Mouse (Mus musculus) hindbrain, postnatal 0 days (tissue): ENCODE data around the gene Arl8a. TPM values are rescaled to one million over a fixed set of nuclear protein-coding genes. Genes with fewer than 3 reads are reported as not detected.
A peak's percentile ranks its signal among the peaks of the same experiment; 100 is the strongest.

ENCODE experiments used
- ATAC-seq: fragments of 200-750 bp; cut with Nextera tagmentation; 2 replicates; pipeline ENCODE4 v1.8.0; 2017; ENCODE audit warnings: mild to moderate bottlenecking, moderate TSS enrichment, moderate library complexity
- DNase-seq: peaks from one replicate; pipeline ENCODE4 v3.0.0-alpha.2; 2015; ENCODE audit warnings: low spot score
- H3K27ac ChIP-seq: fragments of 300-500 bp; sonication (generic); 2 replicates; pipeline ENCODE4 v1.5.1; 2014; ENCODE audit warnings: mild to moderate bottlenecking
- H3K27me3 ChIP-seq: fragments of 300-500 bp; sonication (generic); 2 replicates; pipeline ENCODE4 v1.6.1; 2014; ENCODE audit warnings: low read length, mixed read lengths; ENCODE audit not compliant: insufficient read depth
- H3K36me3 ChIP-seq: fragments of 300-500 bp; sonication (generic); 2 replicates; pipeline ENCODE4 v1.6.1; 2014; ENCODE audit warnings: low read length, mixed read lengths; ENCODE audit not compliant: insufficient read depth
- H3K4me1 ChIP-seq: fragments of 300-500 bp; sonication (generic); 2 replicates; pipeline ENCODE4 v1.6.1; 2014; ENCODE audit warnings: antibody characterized with exemption, low read length, mixed read lengths; ENCODE audit not compliant: insufficient read depth
- H3K4me2 ChIP-seq: fragments of 300-500 bp; sonication (generic); 2 replicates; pipeline ENCODE4 v1.6.1; 2014; ENCODE audit warnings: low read depth, mild to moderate bottlenecking, low read length, moderate library complexity, mixed read lengths
- H3K4me3 ChIP-seq: fragments of 300-500 bp; sonication (generic); 2 replicates; pipeline ENCODE4 v1.5.1; 2014; ENCODE audit warnings: low read length
- H3K9ac ChIP-seq: fragments of 300-500 bp; sonication (generic); replicated peaks from 2 replicates; pipeline ENCODE4 v1.6.1; 2014; ENCODE audit warnings: mild to moderate bottlenecking, low read length, moderate library complexity, mixed read lengths
- H3K9me3 ChIP-seq: fragments of 300-500 bp; sonication (generic); 2 replicates; pipeline ENCODE4 v1.6.1; 2016; ENCODE audit warnings: low read length, mixed read lengths
- CTCF ChIP-seq: IDR thresholded peaks from 2 replicates; pipeline ENCODE4 v1.5.1; 2016; ENCODE audit warnings: antibody characterized with exemption, control low read depth, low read depth
- WGBS: fragments of 180-500 bp; shearing (Covaris S2); extraction: QIAGEN DNeasy Blood & Tissue Kit; methylation state at CpG from one replicate; pipeline ENCODE4 v1.1.7; 2014; 5-methylcytosine and 5-hydroxymethylcytosine counted together
- polyA plus RNA-seq: library from polyadenylated mRNA; unstranded; fragments of >200 nt; fragmentation: Nextera tagmentation; extraction: Ambion mirVana; gene quantifications from 2 replicates; pipeline ENCODE4 v1.2.1, GENCODE M21; 2015
- total RNA-seq: library from RNA; depleted of rRNA; stranded (reverse); fragments of >200 nt; gene quantifications from 2 replicates; pipeline ENCODE4 v1.2.3, GENCODE M21; 2014

Gene Arl8a
- total and polyA plus RNA-seq, 2 experiments from 2014 or later = 251 to 369 TPM

GRCm38 (mm10) chr1:135173311-135173710 lies 26.7 kb downstream of the Arl8a start:
- no peak for ATAC-seq
- 94% methylated on average over 6 of the region's 6 CpGs for WGBS

GRCm38 (mm10) chr1:135175176-135175575 lies 28.6 kb downstream of the Arl8a start:
- 74% methylated on average over 3 of the region's 3 CpGs for WGBS
- Histone ChIP-seq H3K27me3 (no peaks in the 10 kb centered on the region), H3K9ac (no peak overlapping the region), H3K27ac (no peak overlapping the region), H3K4me3 (no peak overlapping the region), H3K4me2 (no peak overlapping the region), H3K36me3 (no peaks in the 10 kb centered on the region), H3K9me3 (no peaks in the 10 kb centered on the region), H3K4me1 (no peaks in the 10 kb centered on the region)
- DNase-seq (no peak), ATAC-seq (no peak)
- TF ChIP-seq CTCF = no peak

More at GRCm38 (mm10) chr1:135173311-135173710, 26.7 kb downstream of the Arl8a start:
- H3K4me3 ChIP-seq = no peak overlapping the region
- H3K36me3 ChIP-seq = no peaks in the 10 kb centered on the region
- no peak overlapping the region for H3K4me2 ChIP-seq
- no peak for DNase-seq
- H3K9ac ChIP-seq = no peak overlapping the region
- no peaks in the 10 kb centered on the region for H3K27me3 ChIP-seq
- TF ChIP-seq CTCF = no peak
- no peak overlapping the region for H3K27ac ChIP-seq
- 0 out of 2 replicates have a peak, but pooled peaks cover 4% of the 10 kb centered on the region for H3K4me1 ChIP-seq
- H3K9me3 ChIP-seq = no peaks in the 10 kb centered on the region

GRCm38 (mm10) chr1:135177724-135178123 lies 31.1 kb downstream of the Arl8a start:
- Histone ChIP-seq H3K36me3 (no peaks in the 10 kb centered on the region), H3K4me1 (no peaks in the 10 kb centered on the region), H3K4me3 (no peak overlapping the region), H3K27me3 (no peaks in the 10 kb centered on the region), H3K4me2 (no peak overlapping the region), H3K27ac (no peak overlapping the region), H3K9me3 (no peaks in the 10 kb centered on the region), H3K9ac (no peak overlapping the region)
- no peak for TF ChIP-seq CTCF
- no peak for DNase-seq
- ATAC-seq = no peak
- 81% methylated on average over 3 of the region's 3 CpGs for WGBS

- Histone ChIP-seq H3K4me1 (no peaks in the 10 kb centered on the region), H3K9me3 (no peaks in the 10 kb centered on the region), H3K4me3 (no peak overlapping the region), H3K36me3 (no peaks in the 10 kb centered on the region), H3K27me3 (no peaks in the 10 kb centered on the region), H3K9ac (no peak overlapping the region), H3K4me2 (no peak overlapping the region), H3K27ac (no peak overlapping the region)
- no peak for ATAC-seq
- 91% methylated on average over 7 of the region's 7 CpGs for WGBS
- no peak for DNase-seq
- TF ChIP-seq CTCF = no peak
Observed at GRCm38 (mm10) chr1:135178863-135179262, 32.2 kb downstream of the Arl8a start.

- no peak overlapping the region for H3K9ac ChIP-seq
- 88% methylated on average over 10 of the region's 10 CpGs for WGBS
- ATAC-seq (no peak), DNase-seq (no peak)
- no peak for TF ChIP-seq CTCF
- no peak overlapping the region for H3K27ac ChIP-seq
- H3K4me2 ChIP-seq = no peak overlapping the region
- H3K4me1 ChIP-seq = no peaks in the 10 kb centered on the region
- no peaks in the 10 kb centered on the region for H3K36me3 ChIP-seq
- H3K9me3 ChIP-seq = no peaks in the 10 kb centered on the region
- H3K4me3 ChIP-seq = no peak overlapping the region
- H3K27me3 ChIP-seq = no peaks in the 10 kb centered on the region
Observed at GRCm38 (mm10) chr1:135180830-135181229, 34.2 kb downstream of the Arl8a start.

GRCm38 (mm10) chr1:135181275-135181674 lies 34.7 kb downstream of the Arl8a start:
- no peak for TF ChIP-seq CTCF
- H3K9me3 ChIP-seq = no peaks in the 10 kb centered on the region
- ATAC-seq (peak; percentile 35; the same call in 1 of the 2 replicates), DNase-seq (peak; percentile 44)
- no peak overlapping the region for H3K4me3 ChIP-seq
- H3K4me1 ChIP-seq = no peaks in the 10 kb centered on the region
- H3K27me3 ChIP-seq = no peaks in the 10 kb centered on the region
- no peak overlapping the region for H3K27ac ChIP-seq
- WGBS = 72% methylated on average over 4 of the region's 4 CpGs
- H3K36me3 ChIP-seq = no peaks in the 10 kb centered on the region
- no peak overlapping the region for H3K9ac ChIP-seq
- no peak overlapping the region for H3K4me2 ChIP-seq

- H3K4me1 ChIP-seq = peaks cover 3% of the 10 kb centered on the region; the same call in 1 of the 2 replicates
- no peaks in the 10 kb centered on the region for H3K36me3 ChIP-seq
- ATAC-seq = no peak
- 61% methylated on average over 8 of the region's 8 CpGs for WGBS
- H3K4me3 ChIP-seq = no peak overlapping the region
- no peak overlapping the region for H3K4me2 ChIP-seq
- DNase-seq = no peak
- no peak overlapping the region for H3K27ac ChIP-seq
- H3K9me3 ChIP-seq = no peaks in the 10 kb centered on the region
- TF ChIP-seq CTCF = no peak
- no peaks in the 10 kb centered on the region for H3K27me3 ChIP-seq
- no peak overlapping the region for H3K9ac ChIP-seq
Observed at GRCm38 (mm10) chr1:135181880-135182623, 35.4 kb downstream of the Arl8a start.
